Mouse (Mus musculus) T-cell, adult 2 months (primary cell): ENCODE data around the gene Pla1a.
"Not testable (repeated sequence)": the region's sequence is repeated elsewhere in the genome, so short reads cannot be mapped to it uniquely, and the experiment has no call there.

Source experiments
- DNase-seq: peaks from one replicate; pipeline ENCODE4 v3.0.0; 2022; ENCODE audit warnings: low spot score

The Pla1a gene

DNA sequence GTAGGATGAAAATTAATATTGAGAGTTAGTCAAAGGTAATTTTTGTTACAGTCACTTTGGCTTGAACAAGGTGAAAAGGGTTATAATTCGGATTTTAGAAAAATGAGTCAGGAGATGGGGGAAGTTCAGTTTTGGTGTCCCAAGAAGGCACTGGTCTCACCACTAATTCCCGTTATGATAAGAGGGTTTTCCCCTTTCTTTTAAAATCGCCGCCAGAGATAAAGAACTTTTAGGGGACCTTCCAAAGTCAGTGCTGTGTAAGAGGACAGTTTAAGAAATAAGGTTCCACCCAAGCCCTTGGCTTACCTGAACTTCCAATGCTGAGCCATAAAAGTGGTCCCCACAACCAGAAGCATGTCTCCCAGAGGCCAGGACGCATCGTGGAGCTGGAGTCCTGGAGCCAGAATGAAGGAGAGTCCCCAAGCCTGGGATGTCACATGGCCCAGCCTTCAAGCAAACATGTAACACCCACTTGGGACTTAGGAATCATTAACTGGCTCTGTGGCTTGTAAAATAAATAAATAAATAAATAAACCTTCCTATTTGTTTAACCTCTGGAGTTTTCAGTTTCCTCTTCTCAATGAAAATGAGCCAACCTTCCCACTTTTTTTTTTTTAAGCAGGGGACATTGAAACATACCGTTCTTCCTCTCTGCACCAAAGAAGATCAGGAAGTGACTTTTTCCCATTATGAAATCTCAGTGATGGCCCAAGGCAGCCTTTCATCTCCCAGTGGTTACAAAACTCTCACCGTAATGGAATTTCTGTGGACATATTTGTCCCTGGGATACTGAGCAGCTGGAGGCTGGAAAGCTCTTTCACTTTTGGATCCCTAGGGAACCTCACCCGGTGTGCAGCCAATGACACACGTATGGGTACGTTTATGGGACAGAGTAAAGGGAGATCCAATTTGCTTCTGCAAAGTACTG lies at the start of gene Pla1a:
TSS of gene Pla1a (minus strand) at position 648 of the 928 bp plus-strand sequence.
- DNase-seq, result no peak

DNA sequence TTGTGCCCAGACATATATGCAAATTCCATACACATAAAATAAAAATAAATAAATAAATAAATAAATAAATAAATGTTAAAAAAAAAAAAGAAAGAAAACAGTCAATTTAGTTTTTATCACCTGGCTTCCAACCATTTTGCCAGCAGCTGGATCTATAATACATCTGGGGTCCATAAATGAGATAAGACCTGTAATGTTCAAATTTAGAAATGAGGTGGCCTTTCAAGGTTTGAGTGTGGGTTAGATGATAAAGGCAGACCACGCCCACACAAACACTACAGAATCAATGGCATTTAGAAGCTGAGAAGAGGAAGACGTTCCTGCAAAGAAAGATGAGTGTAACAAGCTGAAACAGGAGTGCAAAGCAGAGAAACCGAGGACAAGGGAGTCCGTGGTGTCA lies 48.4 kb upstream of the Pla1a start:
- DNase-seq, result no peak

DNA sequence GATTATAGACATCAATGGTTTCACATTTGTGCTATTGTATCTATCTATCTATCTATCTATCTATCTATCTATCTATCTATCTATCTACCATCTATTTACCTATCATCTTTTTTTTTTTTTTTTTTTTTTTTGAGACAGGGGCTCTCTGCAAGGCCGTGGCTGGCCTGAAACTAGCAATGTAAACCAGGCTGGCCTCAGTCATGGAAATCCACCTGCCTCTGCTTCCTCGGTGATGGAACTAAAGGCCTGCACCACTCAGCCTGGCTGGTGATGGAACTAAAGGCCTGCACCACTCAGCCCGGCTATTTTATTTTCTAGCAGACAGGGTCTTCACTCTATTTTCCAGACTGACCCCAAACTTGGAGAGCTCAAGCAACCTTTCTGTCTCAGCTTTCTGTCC lies 45.4 kb upstream of the Pla1a start:
- no peak for DNase-seq

DNA sequence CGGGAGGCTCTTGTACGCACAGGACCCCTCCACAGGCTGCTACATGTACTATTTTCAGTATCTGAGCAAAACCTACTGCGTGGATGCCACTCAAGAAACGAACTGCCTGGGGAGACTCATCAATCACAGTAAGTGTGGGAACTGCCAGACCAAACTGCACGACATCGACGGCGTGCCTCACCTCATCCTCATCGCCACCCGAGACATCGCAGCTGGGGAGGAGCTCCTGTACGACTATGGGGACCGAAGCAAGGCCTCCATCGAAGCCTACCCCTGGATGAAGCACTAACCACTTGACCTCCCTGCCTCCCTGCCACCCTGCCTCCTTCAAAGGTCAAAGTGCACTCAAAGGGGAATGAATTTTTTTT lies 44.3 kb upstream of the Pla1a start:
- DNase-seq, result not testable (repeated sequence)

DNA sequence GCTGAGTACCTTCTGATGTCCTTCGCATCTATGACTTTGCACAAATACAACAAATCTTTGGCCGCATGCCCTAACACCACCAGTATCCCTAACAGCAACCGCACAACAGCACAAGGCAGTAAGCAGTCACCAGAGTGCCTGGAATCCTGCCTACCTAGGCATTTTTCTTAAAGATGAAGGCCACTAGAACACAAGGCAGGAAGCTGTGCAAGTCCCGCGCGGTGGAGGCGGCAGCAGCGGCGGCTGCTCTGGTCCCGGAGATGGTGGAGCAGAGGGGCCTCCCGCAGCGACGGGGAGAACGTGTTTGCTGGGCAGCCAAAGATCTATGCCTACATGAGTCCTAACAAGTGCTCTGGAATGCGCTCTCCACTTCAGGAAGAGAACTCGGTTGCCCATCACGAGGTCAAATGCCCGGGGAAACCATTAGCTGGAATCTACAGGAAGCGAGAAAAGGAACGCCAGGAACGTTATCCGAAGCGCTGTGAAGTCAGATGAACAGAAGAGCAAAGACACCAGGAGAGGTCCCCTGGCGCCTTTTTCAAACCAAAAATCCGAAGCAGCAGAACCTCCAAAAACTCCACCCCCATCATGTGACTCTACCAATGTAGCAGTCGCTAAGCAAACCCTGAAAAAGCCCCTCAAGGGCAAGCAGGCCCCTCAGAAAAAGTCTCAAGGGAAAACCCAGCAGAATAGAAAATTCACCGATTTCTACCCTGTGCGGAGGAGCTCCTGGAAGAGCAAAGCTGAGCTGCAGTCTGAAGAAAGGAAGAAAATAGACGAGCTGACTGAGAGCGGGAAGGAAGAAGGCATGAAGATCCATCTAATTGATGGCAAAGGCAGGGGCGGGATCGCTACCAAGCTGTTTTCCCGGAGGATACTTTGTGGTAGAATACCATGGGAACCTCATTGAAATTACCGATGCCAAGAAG lies 43.6 kb upstream of the Pla1a start:
- DNase-seq, result peak; percentile 47

DNA sequence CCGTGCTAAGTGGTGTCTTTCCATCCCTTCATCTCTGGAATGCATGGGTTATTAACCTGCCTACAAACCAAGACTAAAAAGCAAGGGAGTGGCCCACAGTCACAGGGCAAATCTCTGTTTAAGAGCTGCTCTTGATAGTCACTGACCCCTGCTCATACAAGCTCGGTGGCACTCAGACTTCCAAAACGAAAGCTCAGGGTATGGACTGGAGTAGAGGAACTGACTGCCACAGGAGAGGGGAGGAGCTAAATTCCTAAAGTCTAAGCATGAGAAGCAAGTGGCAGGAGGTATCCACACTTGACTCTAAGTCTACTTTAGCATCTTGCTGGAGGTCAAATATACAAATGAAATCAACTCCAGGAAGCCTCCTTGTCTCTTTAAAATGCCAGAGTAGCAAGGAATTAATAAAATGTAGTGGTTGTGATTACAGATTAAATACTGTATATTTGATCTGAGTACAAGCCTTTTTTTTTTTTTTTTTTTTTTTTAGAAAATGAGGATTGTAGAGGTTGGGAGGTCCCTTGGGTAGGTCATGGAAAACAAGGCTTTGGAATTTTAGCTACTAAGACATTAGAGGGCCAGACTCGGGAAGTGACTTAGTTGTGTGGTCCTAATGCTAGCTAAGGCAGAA lies 42.9 kb upstream of the Pla1a start:
- no peak for DNase-seq

DNA sequence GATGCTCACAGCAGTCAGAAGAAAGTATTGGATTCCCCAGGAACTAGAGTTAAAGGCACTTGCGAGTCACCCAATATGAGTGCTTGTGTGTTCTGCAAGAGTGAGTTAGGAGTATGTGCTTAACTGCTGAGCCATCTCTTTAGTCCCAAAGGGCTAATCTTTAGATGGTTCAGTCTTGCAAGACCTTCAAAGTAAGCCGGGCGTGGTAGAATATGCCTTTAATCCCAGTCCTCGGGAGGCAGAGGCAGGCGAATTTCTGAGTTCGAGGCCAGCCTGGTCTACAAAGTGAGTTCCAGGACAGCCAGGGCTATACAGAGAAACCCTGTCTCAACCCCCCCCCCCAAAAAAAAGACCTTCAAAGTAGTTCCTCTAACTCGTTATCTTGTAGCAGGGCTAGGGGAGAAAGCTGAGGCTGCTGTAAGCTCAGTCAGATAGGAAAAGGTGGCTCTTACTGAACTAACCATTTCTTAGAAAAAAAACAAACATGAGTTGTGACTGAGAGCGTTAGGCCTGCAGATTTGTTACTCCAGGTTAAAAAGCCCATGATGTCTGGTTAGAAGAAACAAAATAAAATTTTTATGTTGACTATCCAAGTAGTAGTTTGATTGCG lies 41.8 kb upstream of the Pla1a start:
- no peak for DNase-seq

DNA sequence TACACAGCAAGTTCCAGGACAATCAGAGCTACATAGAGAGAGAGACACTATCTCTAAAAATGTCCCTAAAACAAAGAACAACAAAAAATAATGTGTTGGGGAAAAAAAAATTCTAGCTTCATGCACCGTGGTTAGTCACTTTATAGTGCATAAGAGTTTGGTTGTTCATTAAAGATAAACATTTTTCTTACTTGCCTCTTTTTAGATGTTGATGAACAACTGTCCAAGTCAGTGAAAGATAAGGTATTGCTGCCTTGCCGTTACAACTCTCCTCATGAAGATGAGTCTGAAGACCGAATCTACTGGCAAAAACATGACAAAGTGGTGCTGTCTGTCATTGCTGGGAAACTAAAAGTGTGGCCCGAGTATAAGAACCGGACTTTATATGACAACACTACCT lies 40.7 kb upstream of the Pla1a start:
- no peak for DNase-seq

DNA sequence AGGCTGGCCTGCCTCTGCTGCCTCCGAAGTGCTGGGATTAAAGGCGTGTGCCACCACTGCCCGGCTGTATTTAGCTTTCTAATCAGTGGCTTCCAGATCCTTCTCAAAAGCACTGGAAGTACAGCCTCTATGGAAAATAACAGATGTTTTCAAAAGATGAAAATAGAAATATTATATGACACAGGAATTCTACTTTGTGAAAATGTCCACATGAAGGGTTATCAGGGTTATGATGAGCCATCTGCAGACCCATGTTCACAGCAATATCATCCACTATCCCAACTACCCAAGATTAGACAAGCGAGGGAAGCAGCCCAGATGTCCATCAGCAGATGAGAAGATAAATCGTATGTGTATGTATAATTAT lies 39.5 kb upstream of the Pla1a start:
- no peak for DNase-seq

DNA sequence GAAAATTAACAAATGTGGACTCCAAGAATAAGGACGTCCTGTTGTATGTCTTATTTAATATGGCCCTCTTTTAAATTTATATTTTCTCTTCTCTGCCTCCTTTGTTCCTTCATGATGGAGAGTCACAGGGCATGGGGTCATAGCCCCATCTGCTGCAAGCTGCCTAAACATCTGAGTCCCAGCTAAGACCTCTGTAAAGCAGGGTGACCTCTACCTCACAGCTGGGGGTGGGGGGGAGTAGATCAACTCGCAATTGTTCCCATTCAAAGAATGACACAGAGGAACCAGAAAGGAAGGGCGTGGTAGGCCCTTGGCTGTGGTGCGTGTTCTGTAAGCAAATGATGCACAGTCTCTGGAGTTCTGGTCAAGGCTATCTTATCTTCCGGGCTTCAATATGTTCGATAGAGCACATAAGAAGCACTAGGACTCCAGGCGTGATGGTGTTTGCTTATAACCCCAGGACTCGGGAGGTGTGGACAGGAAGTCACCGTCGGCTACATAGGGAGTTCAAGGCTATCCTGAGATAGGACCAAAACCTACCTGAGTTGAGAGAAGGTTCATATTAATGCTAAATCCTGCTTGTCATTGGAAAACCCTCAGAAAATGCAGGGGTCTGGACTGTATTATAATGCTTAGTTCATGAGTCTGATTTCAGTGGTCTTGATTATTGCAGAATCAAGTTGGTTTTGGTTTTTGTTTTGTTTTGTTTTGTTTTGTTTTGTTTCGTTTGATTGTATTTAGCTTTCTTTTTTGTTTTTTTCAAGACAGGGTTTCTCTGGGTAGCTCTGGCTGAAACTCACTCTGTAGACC lies 39.0 kb upstream of the Pla1a start:
- no peak for DNase-seq

DNA sequence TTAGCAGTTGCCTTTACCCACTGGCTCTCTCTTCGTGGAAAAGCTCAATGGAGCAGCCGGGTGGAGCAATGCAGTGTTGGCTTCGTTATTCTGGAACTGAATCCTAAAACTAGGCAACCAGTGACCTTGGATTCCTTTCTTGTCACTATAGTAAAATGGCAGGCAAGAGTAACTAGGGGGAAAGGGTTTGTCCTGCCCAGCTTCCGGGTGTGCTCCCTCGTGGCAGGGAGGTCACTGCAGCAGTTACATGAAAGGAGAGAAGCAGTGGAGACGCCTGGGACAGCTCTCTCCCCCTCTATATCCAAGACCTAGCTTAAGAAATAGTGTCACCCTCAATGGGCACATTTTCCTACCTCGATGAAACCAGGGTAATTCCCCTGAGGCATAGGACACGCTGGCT lies 36.5 kb upstream of the Pla1a start:
- no peak for DNase-seq

DNA sequence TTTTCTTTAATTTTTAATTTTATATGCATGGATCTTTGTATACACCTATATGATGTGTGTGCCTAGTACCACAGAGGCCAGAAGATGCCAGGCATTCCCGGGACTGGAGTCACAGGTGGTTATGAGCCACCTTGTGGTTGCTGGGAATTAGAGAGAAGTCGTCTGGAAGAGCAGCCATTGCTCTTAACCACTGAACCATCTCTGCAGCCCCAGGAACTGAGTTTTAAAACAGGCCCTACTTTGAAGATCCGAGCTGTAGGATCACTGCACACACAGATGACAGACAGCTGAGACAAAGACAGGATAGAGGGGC lies 35.7 kb upstream of the Pla1a start:
- no peak for DNase-seq

DNA sequence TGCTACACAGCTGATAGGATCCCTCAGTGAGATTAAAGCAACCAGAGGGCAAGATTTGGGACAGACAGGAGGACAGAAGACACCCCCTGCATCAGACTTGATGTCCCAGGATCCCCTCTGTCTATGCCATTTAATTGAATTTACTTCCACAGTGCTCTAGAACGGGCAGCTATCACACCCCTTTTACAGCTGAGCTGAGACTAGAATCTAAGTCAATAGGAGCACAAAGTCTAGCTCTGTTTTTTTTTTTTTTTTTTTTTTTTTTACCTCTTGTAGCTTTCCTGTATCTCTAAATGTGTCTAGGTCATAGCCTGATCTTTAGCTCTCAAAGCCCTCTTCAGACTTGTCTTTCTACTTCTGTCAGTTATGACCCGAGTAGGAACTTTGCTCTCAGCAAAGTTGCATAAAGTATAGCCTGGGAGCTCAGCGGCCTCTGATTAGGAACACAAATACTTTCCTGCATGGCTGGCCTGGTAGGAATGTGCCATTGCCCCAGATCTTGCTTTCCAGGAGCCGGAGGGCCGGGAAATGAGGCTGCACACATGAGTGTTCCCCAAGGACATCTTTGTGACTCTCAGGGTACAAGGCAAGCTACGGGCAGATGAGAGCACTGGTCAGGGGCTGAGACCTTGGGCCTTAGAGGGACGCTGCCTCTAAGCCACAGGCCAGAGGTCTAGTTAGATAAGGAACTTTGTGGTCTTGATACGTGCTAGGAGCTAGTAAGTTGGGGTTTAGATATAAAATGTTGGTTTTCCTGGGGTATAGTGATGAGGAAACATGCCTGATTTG lies 35.2 kb upstream of the Pla1a start:
- no peak for DNase-seq

DNA sequence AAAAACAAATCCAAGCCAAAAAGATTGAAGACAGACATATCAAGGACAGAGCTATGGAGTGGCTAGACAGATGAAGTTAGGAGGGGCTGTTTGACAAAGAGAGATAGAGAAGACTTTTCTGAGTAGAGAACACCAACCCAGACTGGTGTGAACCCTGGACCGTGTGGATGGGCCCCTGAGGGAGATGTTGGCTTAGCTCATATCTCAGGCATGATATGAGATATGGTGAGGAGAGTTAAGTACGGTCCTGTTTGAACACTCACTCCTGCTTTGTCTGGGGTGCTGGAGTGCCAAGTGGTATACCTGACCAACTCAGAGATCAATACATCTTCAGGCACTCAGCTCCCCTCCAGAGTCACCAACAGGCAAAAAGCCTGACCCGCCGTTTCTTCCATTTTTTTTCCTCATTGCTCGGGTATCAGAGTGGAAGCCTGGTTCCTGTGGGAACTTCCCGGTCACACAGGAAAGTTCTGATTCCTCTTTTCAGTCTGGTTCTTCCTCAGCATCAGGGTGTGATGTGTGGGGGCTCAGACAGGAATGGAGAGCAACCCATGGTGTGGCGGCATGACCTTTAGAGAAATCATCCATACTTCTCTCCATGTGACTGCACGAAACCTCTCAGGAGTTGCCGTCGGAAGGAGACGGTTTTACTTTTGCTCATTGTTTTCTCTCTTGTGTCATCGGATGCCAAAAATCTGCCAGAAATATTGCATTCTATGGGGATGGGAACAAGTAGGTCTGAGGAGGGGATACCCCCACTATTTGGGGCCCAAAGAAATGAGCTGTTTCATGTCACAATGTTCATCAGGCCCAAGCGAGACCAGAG lies 34.4 kb upstream of the Pla1a start:
- DNase-seq, result no peak

DNA sequence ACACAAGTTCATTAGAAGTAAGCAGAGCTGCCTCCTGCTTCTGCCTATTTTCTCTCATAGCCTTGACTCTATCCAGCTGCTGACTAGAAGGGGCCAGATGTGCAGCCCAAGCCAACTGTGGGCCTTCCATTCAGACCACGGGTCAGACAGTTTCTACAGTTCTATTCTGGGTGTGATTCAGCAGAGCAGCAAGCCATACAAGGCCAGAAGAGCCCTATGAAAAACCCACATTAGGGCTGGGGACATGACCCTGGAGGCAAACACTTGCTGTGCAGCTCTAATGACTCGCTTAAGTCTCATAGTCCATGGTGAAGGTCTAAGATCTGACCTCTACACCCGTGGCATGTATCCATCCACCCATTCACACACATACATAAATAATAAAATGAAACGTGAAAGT lies 33.1 kb upstream of the Pla1a start:
- no peak for DNase-seq

DNA sequence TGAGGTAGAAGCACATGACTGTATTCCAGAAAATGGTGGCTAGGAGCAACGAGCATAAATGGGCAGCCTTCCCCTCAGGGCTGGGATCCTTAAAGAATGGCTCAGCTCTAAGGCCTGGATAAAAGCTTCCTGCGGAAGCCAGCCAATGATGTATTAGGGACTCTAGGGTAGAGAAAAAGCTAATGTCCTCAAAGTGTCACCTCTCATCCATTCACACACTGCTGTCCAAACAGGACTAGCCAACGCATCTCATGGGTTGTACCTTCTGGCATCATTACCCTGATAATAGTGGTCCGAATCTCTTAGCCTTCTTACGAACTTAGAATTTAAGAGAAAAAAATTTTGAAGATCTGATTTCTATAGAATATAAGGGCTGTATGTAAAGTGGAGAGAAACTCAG lies 30.4 kb upstream of the Pla1a start:
- no peak for DNase-seq

DNA sequence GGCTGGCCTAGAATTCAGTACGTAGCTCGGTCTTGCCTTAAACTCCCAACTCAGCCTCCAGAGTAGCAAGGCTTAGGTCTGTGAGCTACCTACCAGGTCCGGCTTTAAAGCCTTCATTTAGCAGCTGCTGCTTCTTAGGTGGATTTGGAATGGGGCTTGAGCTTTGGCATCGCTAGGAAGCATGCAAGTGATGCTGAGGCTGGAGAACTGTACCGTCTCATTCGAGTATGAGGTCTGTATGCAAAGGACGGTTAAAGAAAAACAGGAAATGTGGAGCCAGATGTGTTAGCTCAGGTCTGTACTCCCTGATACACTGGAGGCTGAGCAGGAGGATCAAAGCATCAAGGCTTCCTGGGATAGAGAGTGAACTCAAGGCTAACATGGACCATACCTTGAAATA lies 29.2 kb upstream of the Pla1a start:
- no peak for DNase-seq

DNA sequence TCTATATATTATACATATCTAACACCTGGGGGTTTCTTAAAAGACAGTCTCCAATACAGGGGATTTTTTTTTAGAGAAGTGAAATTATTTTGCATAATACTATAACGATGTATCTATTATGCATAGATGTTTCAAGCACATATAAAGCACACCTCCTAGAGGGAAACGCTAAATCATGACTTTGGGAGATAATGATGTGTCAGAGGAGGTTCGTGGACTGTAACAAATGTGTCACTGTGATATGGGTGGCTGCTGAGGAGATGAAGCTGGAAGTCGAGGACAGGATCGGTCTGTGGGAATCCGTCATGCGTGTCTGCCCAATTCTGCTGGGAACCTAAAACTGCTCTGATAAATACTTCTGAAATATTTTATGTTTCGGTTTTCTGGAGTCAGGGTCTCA lies 28.8 kb upstream of the Pla1a start:
- DNase-seq, result no peak

DNA sequence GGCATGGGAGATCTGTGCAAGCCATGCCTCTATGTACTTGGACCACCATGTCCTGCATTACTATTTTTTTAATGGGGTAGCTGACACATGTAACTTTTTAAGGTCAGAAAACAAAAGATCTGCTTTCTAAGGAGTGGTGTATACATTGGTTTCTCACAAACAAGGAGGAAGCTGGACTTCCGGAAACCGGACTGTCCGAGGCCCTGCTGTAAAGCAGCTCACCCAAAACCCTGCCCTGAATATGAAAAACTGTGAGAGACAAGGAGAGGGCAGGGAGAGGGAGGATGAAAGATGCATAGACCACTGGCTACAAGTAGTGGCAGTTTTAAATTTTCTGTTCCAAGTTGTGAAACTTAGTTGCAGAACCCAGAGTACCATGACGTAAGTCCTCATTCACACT lies 27.0 kb upstream of the Pla1a start:
- no peak for DNase-seq
